Mouse (Mus musculus): ENCODE results near the gene Osbpl8.

Osbpl8 gene

GRCm38 (mm10) chr10:111155065-111155464 is 9.5 kb upstream of the Osbpl8 start:
- no peak for DNase-seq

GRCm38 (mm10) chr10:111155571-111155970 is 9.0 kb upstream of the Osbpl8 start:
- no peak for DNase-seq

GRCm38 (mm10) chr10:111156394-111157190 is 8.0 kb upstream of the Osbpl8 start:
- DNase-seq: no peak

GRCm38 (mm10) chr10:111157241-111157659 is 7.3 kb upstream of the Osbpl8 start:
- DNase-seq: no peak

- DNase-seq: peak; percentile 35
Measured at GRCm38 (mm10) chr10:111159789-111160522, 4.6 kb upstream of the Osbpl8 start.

GRCm38 (mm10) chr10:111160540-111160939 is 4.0 kb upstream of the Osbpl8 start:
- no peak for DNase-seq

- DNase-seq: no peak
Measured at GRCm38 (mm10) chr10:111161373-111161772, 3.2 kb upstream of the Osbpl8 start.

GRCm38 (mm10) chr10:111163025-111163424 is 1.5 kb upstream of the Osbpl8 start:
- DNase-seq: no peak

- DNase-seq: no peak
Measured at GRCm38 (mm10) chr10:111163601-111164240, 831 bp upstream of the Osbpl8 start.

- DNase-seq: peak; percentile 33
Measured at GRCm38 (mm10) chr10:111165219-111165981, 848 bp downstream of the Osbpl8 start.

GRCm38 (mm10) chr10:111166057-111166841 is 1.7 kb downstream of the Osbpl8 start:
- DNase-seq: no peak

- DNase-seq: no peak
Measured at GRCm38 (mm10) chr10:111167444-111167843, 2.9 kb downstream of the Osbpl8 start.

GRCm38 (mm10) chr10:111168305-111168704 is 3.8 kb downstream of the Osbpl8 start:
- peak; percentile 35 for DNase-seq

- peak; percentile 11 for DNase-seq
Measured at GRCm38 (mm10) chr10:111171246-111171934, 6.8 kb downstream of the Osbpl8 start.

- no peak for DNase-seq
Measured at GRCm38 (mm10) chr10:111173589-111174247, 9.2 kb downstream of the Osbpl8 start.

- DNase-seq: no peak
Measured at GRCm38 (mm10) chr10:111177336-111177735, 12.8 kb downstream of the Osbpl8 start.

- DNase-seq: no peak
Measured at GRCm38 (mm10) chr10:111178024-111178423, 13.5 kb downstream of the Osbpl8 start.

- DNase-seq: no peak
Measured at GRCm38 (mm10) chr10:111180633-111181032, 16.1 kb downstream of the Osbpl8 start.

GRCm38 (mm10) chr10:111183634-111184270 is 19.2 kb downstream of the Osbpl8 start:
- no peak for DNase-seq

GRCm38 (mm10) chr10:111185574-111186269 is 21.2 kb downstream of the Osbpl8 start:
- no peak for DNase-seq

All from kidney, adult 11 months (tissue).